Mouse (Mus musculus) lung, adult 10 weeks (tissue): ENCODE data around the gene Kri1. TPM values are rescaled to one million over a fixed set of nuclear protein-coding genes. Genes with fewer than 3 reads are reported as not detected.

Experiments used
- polyA plus RNA-seq: library from polyadenylated mRNA; stranded (reverse); fragments of 350-450 nt; fragmentation: Illumina TruSeq; extraction: RNeasy Lipid Tissue Mini Kit (QIAGEN cat#74804); gene quantifications from one replicate; pipeline ENCODE4 v1.2.3, GENCODE M21; 2014; ENCODE audit warnings: low read depth, low replicate concordance; ENCODE audit not compliant: insufficient read depth

Gene Kri1
- 18.5 TPM for polyA plus RNA-seq

DNA sequence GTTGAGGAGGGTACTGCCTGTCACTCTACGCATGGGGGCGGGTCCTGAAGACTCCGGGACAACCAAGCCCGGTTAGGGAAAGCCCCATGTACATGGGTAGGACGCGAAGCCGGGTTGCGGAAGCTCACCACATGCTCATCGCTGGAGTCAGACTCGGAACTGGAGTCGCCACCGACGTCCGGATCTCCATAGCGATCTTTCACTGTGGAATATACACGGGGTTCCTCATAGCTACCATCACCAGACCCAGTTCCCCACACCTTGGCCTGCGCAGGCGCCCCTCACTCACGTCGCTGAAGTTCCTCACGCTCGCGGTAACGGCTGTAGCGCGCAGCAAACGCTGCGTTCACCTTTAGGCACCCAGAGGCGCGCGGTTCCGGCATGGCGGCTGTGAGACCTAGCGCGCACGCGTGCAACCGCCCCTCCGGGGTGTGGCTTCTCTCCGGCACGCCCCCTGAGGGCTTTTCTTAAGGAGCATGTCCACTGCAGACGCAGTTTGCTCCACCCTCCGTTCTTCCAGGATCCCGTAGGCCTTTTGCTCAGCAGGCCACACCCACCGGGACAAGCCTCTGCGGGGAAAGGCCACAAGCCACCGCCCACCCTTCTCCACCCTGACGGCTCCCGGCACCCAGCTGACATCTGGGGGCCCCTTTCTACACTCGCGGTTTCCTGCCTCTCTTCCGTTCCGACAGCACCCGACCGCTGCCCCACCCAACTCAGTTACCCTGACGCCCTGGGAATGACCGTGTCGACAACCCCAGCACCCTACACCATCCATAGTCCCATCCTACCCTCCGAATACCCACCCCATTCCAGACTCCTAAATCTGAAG lies at the start of gene Kri1:
Kri1 (minus strand) TSS at position 399 of the 832 bp plus-strand sequence.

GRCm38 (mm10) chr9:21320619-21321512 lies 33.1 kb upstream of the Kri1 start, which contains the start of gene Slc44a2:
TSS of gene Slc44a2 (plus strand) at chr9:21320698.

DNA sequence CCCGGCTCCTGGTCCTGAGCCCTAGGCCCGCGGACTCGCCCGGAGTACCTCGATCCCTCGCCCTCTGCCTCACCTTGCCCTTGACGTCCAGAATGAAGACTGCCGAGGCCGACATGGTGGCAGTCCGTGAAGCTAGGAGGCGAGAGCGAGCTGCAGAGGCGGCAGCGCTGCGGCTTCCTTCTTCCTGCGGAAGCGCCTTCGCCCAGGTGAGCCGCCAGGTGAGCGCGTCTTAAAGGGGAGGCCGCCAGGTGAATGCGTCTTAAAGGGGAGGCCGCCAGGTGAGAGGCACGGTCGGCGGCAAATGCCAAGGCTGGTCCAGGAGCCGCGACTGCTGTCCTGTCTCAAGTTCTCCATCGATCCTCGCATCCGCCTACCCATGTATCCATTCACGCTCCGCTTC lies 24.4 kb upstream of the Kri1 start, which contains the start of gene Ap1m2:
Ap1m2 (minus strand) TSS at position 204 of the 400 bp plus-strand sequence.

DNA sequence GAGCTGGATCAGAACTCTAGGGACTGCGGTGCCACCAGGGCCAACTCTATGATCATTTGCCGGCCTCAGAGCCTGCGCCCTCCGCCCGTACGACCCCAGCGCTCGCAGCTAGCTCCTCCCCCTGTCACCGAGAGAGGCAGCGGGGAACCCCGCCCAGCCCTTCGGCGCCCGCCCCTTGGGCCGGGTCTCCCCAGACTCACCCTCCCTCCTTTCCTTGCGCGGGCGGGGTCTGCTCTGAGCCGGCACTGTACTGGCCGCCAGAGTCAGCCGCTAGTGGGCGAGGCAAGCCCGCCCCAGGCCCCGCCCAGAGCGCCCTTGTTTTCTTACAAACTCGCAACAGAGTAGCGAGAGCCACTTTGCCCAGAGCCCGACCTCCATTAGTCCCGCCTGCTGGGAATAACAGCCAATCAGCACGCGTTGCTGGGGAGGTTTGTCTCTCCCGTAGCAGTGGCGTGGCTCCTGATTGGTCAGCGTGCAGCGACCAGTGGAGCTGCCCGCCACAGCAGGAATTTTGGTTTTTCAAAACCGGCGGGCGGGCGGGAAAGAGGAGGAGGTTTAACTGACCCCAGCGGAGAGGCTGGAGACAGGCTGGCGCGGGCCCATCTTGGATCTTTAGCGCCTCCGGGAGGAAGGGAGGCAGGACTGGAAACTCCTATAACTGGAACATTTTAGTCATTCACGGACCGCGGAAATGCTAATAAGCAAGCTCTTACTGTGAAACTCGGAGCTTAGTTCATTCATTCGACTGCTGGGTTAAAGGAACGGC lies 3.4 kb upstream of the Kri1 start, which contains the start of gene Cdkn2d:
Cdkn2d (minus strand) TSS at position 386 of the 766 bp plus-strand sequence.

GRCm38 (mm10) chr9:21265000-21265561 lies 22.7 kb downstream of the Kri1 start, which contains the start of gene Atg4d:
TSS of gene Atg4d (plus strand) at chr9:21265293.

GRCm38 (mm10) chr9:21248326-21248725 lies 39.4 kb downstream of the Kri1 start, which contains the start of gene S1pr5:
TSS of gene S1pr5 (minus strand) at chr9:21248443.

DNA sequence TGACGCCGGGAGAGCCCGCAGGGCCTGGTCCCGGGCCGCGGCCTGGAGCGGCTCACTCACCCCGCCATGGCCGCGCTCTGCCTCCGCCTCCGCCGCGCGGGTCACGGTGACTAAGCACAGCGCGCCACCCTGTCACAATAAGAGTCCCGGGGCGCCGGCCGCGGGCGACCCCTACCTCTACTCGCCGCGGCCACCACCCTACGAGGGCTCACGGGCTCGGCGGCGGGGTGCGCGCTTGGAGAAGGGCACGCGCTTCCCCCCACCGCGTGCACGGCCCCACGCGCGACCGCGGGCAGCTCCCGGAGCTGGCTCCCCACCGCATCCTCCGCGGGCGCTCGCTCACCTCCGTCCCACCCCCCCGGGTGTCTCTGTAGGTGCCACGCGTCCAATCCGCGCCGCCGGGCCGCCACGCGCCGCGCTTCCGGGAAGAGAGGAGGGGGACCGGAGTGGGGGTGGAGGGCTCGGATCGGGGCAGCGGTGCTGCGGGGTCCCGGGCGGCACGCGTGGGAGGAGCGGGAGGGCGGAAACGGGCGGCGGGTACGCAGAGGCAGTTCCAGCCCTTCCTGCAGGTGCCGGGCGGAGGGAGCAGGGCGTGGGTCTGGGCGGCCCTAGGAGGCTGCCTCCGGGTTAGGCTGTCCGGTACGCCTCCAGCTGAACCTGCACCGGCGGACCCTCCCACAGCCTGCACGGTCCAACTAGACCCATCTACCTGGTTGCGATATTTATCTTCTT lies 48.9 kb downstream of the Kri1 start, which contains the start of gene Keap1:
Keap1 (minus strand) TSS at position 629 of the 732 bp plus-strand sequence.

Other genes starting within 250 kb of the Kri1 start
- not detected for gene Zglp1, start 220.9 kb downstream of the Kri1 start, polyA plus RNA-seq
- gene Gm49373, start 214.9 kb downstream of the Kri1 start, polyA plus RNA-seq, result 0.21 TPM
- 40.1 TPM for gene Fdx1l, start 214.4 kb downstream of the Kri1 start, polyA plus RNA-seq
- gene Gm38431, start 196.0 kb downstream of the Kri1 start, polyA plus RNA-seq, result 0.10 TPM
- gene Raver1, start 196.0 kb downstream of the Kri1 start, polyA plus RNA-seq, result 17.8 TPM
- gene Tyk2, start 156.7 kb downstream of the Kri1 start, polyA plus RNA-seq, result 9.4 TPM
- gene Cdc37, start 138.0 kb downstream of the Kri1 start, polyA plus RNA-seq, result 99.3 TPM
- 3.4 TPM for gene Pde4a, start 122.3 kb downstream of the Kri1 start, polyA plus RNA-seq
- 24.3 TPM for gene Keap1, start 48.6 kb downstream of the Kri1 start, polyA plus RNA-seq
- 1.3 TPM for gene S1pr5, start 39.5 kb downstream of the Kri1 start, polyA plus RNA-seq
- 25.0 TPM for gene Atg4d, start 22.7 kb downstream of the Kri1 start, polyA plus RNA-seq
- gene Cdkn2d, start 3.4 kb upstream of the Kri1 start, polyA plus RNA-seq, result 20.3 TPM
- 27.2 TPM for gene Ap1m2, start 24.4 kb upstream of the Kri1 start, polyA plus RNA-seq
- gene Slc44a2, start 32.7 kb upstream of the Kri1 start, polyA plus RNA-seq, result 118 TPM
- gene Ilf3, start 79.9 kb upstream of the Kri1 start, polyA plus RNA-seq, result 18.5 TPM
- 10.3 TPM for gene Qtrt1, start 123.9 kb upstream of the Kri1 start, polyA plus RNA-seq
- gene Dnm2, start 136.9 kb upstream of the Kri1 start, polyA plus RNA-seq, result 47.8 TPM
- gene Tmed1, start 222.3 kb upstream of the Kri1 start, polyA plus RNA-seq, result 29.5 TPM
- 16.2 TPM for gene AB124611, start 238.2 kb upstream of the Kri1 start, polyA plus RNA-seq